Mouse (Mus musculus): ENCODE results near the gene Timm13. TPM values are rescaled to one million over a fixed set of nuclear protein-coding genes. Genes with fewer than 3 reads are reported as not detected.
A peak's percentile ranks its signal among the peaks of the same experiment; 100 is the strongest.

Gene Timm13
- total RNA-seq, 2 experiments from 2014 or later, result 271 to 285 TPM

DNA sequence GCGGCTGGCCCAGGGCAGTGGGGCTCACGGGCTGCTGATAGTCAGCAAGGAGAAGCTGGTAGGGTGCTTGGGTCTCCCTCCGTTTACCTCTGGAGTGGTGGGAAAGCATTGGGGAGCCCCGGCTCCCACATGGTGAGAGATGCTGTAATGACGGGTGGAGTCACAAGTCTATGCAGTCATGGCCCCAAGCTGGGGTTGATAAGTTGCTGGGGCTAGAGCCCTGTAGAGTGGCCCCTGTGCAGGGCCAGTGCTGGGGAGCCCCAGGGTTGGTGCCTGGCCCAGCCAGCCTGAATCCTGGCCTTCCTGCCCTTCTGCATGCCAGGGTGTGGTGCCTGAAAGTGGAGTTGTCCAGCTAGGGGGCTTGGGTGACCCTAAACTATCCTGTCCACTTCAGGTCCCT is 38.5 kb downstream of the Timm13 start:
- no peak for DNase-seq

DNA sequence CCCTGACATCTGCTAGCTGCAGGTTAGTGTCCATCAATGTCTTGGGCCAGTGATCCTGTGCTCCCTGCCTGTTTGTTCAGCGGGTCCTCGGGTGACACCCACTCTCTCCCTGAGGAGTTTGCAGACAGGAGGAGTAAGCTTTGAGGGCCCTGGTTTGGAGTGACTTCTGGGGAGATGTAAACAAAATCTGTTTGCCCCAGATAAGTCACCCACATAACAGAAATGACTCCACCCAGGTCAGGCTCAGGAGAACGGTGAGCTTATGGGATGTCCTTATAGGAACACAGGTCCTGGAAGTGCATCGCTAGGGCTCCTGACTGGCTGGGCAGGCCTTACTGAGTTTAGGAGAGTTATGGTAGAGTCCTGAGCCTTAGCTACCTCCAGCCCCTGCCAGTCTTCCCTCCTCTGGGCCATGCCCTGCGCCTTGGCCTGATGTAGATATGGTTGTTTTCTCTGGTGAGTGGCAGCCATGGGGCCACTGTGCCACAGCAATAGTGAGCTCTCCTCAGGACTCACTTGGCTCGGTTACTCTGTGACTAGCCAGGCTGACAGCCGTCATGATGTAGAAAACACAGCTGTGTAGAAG is 42.3 kb downstream of the Timm13 start:
- no peak for DNase-seq

- DNase-seq, result no peak
These were observed 42.9 kb downstream of the Timm13 start for GRCm38 (mm10) chr10:80857848-80858247.

GRCm38 (mm10) chr10:80857386-80857785 is 43.4 kb downstream of the Timm13 start:
- DNase-seq, result no peak

GRCm38 (mm10) chr10:80856908-80857307 is 43.9 kb downstream of the Timm13 start:
- DNase-seq, result no peak

GRCm38 (mm10) chr10:80856267-80856666 is 44.5 kb downstream of the Timm13 start:
- no peak for DNase-seq

DNA sequence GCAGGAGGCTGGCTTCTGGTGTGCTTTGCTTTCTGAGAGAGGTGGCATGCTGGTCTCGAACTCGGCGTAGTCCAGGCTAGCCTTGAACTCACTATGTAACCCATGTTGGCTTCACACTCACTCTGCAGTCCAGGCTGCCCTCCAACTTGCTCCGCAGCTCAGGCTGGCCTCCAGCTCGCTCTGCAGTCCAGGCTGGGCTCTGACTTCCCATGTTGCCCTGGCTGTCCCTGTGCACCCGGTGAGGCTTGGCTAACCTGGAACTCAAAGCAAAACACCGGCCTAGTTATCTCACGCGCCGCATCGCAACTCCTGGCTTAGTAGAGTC is 45.1 kb downstream of the Timm13 start:
- DNase-seq, result no peak

DNA sequence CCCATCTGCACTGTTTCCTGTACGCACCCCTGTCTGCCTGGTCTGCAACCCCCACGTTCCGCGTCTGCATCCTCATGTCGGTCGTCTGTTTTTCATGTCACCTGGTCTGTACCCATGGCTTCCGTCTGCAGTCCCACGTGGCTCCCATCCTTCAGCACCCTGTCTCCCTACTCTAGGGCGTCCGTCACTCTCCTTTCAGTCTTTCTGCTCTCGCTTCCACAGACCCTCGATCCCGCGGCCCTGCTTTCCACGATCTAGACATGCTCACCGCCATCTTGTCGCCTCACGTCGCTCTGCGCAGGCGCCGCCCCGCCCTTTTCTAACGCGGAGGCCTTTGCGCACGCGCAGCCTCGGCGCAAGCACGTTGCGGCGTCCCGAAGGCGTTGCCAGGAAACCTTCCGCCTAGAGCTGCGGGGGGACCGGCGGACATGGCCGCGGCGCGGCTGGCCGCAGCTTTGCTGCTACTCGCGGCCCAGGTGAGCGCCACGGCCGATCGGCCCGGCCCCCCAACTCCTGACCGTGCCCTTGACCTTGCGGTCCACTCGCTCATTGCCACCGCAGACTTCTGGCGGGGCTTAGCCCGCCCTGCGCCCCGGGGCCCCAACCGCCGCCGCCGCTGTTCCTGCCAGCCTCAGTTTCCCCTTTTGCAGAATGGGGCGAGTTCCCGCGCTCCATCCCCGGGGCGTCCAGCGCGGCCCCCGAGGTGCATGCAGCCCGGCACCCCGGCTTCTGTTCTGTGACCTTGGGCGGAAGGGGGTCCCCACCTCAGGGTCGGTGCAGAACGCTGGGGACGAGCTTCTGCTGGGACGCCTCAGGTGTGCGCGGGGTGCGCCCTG is 45.6 kb downstream of the Timm13 start, which contains the start of the genes Lsm7 and Sppl2b:
TSS of gene Lsm7 (minus strand) at position 297 of the 836 bp plus-strand sequence.
TSS of gene Sppl2b (plus strand) at position 363 of the 836 bp plus-strand sequence.
- peak; percentile 99 for DNase-seq

Other genes starting within 250 kb of the Timm13 start
- 10 to 100 TPM; 50.4 to 65.3 TPM for gene Btbd2, start 243.9 kb downstream of the Timm13 start, total RNA-seq (2021)
- 100 to 1,000 TPM; 249 to 298 TPM for gene Mknk2, start 222.9 kb downstream of the Timm13 start, total RNA-seq (2021)
- 10 to 100 TPM; 17.7 to 20.1 TPM for gene Mob3a, start 199.0 kb downstream of the Timm13 start, total RNA-seq (2021)
- 10 to 100 TPM in 1 of 2 experiments, 1 to 10 TPM in 1; 6.9 to 13.1 TPM for gene Izumo4, start 198.8 kb downstream of the Timm13 start, total RNA-seq (2021)
- gene Ap3d1, start 158.7 kb downstream of the Timm13 start, total RNA-seq (2021), result 10 to 100 TPM; 64.7 to 82.6 TPM
- 10 to 100 TPM; 64.5 to 80.9 TPM for gene Dot1l, start 145.8 kb downstream of the Timm13 start, total RNA-seq (2021)
- gene Sf3a2, start 102.8 kb downstream of the Timm13 start, total RNA-seq (2021), result 10 to 100 TPM; 45.2 to 50.5 TPM
- 10 to 100 TPM; 50.0 to 63.2 TPM for gene Plekhj1, start 102.3 kb downstream of the Timm13 start, total RNA-seq (2021)
- gene Amh, start 95.7 kb downstream of the Timm13 start, total RNA-seq (2021), result under 1 TPM; 0.57 to 0.79 TPM
- 10 to 100 TPM in 1 of 2 experiments, 1 to 10 TPM in 1; 9.8 to 24.0 TPM for gene Jsrp1, start 87.5 kb downstream of the Timm13 start, total RNA-seq (2021)
- gene Oaz1, start 74.3 kb downstream of the Timm13 start, total RNA-seq (2021), result 100 to 1,000 TPM; 700 to 820 TPM
- gene Lingo3, start 56.9 kb downstream of the Timm13 start, total RNA-seq (2021), result 1 to 10 TPM in 1 of 2 experiments, under 1 TPM in 1; 0.99 to 1.5 TPM
- 10 to 100 TPM; 35.3 to 37.8 TPM for gene Lsm7, start 45.8 kb downstream of the Timm13 start, total RNA-seq (2021)
- 10 to 100 TPM; 25.3 to 39.8 TPM for gene Sppl2b, start 45.7 kb downstream of the Timm13 start, total RNA-seq (2021)
- under 1 TPM; 0.09 to 0.12 TPM for gene Tmprss9, start 29.1 kb downstream of the Timm13 start, total RNA-seq (2021)
- gene Lmnb2, start 17.3 kb upstream of the Timm13 start, total RNA-seq (2021), result 10 to 100 TPM; 14.5 to 16.5 TPM
- gene Gadd45b, start 29.1 kb upstream of the Timm13 start, total RNA-seq (2021), result 10 to 100 TPM; 11.7 to 44.5 TPM
- gene Gng7, start 114.0 kb upstream of the Timm13 start, total RNA-seq (2021), result 1 to 10 TPM; 5.4 to 6.4 TPM
- gene Diras1, start 124.7 kb upstream of the Timm13 start, total RNA-seq (2021), result 1 to 10 TPM; 2.8 to 3.4 TPM
- gene Slc39a3, start 136.5 kb upstream of the Timm13 start, total RNA-seq (2021), result 10 to 100 TPM; 28.5 to 32.8 TPM
- gene Sgta, start 159.2 kb upstream of the Timm13 start, total RNA-seq (2021), result 100 to 1,000 TPM; 190 to 191 TPM
- 10 to 100 TPM; 31.8 to 42.4 TPM for gene Thop1, start 169.1 kb upstream of the Timm13 start, total RNA-seq (2021)
- gene Creb3l3, start 197.9 kb upstream of the Timm13 start, total RNA-seq (2021), result 10 to 100 TPM; 18.1 to 42.6 TPM
- gene Map2k2, start 204.9 kb upstream of the Timm13 start, total RNA-seq (2021), result 100 to 1,000 TPM; 151 to 161 TPM
- 10 to 100 TPM; 61.1 to 66.6 TPM for gene Zbtb7a, start 234.3 kb upstream of the Timm13 start, total RNA-seq (2021)

Data from adrenal gland, postnatal 10 days (tissue).